Mouse (Mus musculus) myocyte (in vitro differentiated cells): ENCODE results near the gene Notch4.

Experiments used
- E2F4 ChIP-seq: IDR thresholded peaks from one replicate; pipeline ENCODE4 v1.6.1; 2011; ENCODE audit warnings: mild to moderate bottlenecking, control low read depth, moderate library complexity; ENCODE audit not compliant: insufficient read depth
- MAX ChIP-seq: IDR thresholded peaks from one replicate; pipeline ENCODE4 v1.6.1; 2011; ENCODE audit warnings: low read depth, mild to moderate bottlenecking, control low read depth
- MYOD1 ChIP-seq, 3 experiments: IDR thresholded peaks; one replicate each; pipeline ENCODE4 v1.6.1; 2011; ENCODE audit warnings: control low read depth in 2 of 3, low read depth in 2 of 3, mild to moderate bottlenecking in 2 of 3, moderate library complexity in 1 of 3; ENCODE audit not compliant: insufficient read length in 2 of 3, control insufficient read depth in 1 of 3
- POLR2A ChIP-seq: IDR thresholded peaks from one replicate; pipeline ENCODE4 v1.6.1; 2011; ENCODE audit warnings: low read depth, mild to moderate bottlenecking, control low read depth, moderate library complexity; ENCODE audit not compliant: insufficient read length
- POLR2AphosphoS2 ChIP-seq: IDR thresholded peaks from one replicate; pipeline ENCODE4 v1.6.1; 2011; ENCODE audit warnings: low read depth, control low read depth; ENCODE audit not compliant: insufficient read length
- REST ChIP-seq: IDR thresholded peaks from one replicate; pipeline ENCODE4 v1.6.1; 2011; ENCODE audit warnings: mild to moderate bottlenecking, control low read depth, moderate library complexity; ENCODE audit not compliant: insufficient read depth, insufficient read length
- USF1 ChIP-seq: IDR thresholded peaks from one replicate; pipeline ENCODE4 v1.6.1; 2011; ENCODE audit warnings: low read depth, mild to moderate bottlenecking, control low read depth, moderate library complexity

DNA sequence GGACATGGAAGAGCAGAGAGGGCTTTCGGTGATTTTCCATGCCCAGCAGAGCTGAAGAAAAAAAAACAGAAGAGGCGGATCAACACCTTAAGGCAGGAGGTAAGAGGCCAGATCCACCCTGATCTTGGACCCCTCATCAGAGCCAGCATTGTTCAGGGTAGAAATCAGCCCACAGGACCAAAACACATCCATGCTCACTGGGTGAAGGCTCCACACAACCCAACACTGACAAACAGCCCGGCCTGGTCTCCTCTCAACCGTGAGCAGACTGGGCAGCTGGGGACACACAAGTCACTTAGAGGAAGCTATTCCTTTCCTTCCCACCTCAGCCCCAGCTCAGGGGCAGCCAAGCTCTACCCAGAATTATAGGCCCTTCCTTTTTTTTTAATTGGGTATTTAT is 16.5 kb upstream of the Notch4 start:
- TF ChIP-seq POLR2A (no peak), POLR2AphosphoS2 (no peak), USF1 (no peak), E2F4 (no peak), REST (no peak), MAX (no peak), MYOD1 (IDR thresholded peaks at IDR 0.05; ENCODE audit: control insufficient read depth in 1 of 3, insufficient read length in 2 of 3, low read depth in 2 of 3) (no peak)
